Mouse (Mus musculus): ENCODE data around the gene Endov. TPM values are rescaled to one million over a fixed set of nuclear protein-coding genes. Genes with fewer than 3 reads are reported as not detected.

Endov gene
- 2.1 and 2.5 TPM in 2 replicates for polyA plus RNA-seq (2012; ENCODE audit: insufficient read depth, insufficient read length, missing spikeins)

DNA sequence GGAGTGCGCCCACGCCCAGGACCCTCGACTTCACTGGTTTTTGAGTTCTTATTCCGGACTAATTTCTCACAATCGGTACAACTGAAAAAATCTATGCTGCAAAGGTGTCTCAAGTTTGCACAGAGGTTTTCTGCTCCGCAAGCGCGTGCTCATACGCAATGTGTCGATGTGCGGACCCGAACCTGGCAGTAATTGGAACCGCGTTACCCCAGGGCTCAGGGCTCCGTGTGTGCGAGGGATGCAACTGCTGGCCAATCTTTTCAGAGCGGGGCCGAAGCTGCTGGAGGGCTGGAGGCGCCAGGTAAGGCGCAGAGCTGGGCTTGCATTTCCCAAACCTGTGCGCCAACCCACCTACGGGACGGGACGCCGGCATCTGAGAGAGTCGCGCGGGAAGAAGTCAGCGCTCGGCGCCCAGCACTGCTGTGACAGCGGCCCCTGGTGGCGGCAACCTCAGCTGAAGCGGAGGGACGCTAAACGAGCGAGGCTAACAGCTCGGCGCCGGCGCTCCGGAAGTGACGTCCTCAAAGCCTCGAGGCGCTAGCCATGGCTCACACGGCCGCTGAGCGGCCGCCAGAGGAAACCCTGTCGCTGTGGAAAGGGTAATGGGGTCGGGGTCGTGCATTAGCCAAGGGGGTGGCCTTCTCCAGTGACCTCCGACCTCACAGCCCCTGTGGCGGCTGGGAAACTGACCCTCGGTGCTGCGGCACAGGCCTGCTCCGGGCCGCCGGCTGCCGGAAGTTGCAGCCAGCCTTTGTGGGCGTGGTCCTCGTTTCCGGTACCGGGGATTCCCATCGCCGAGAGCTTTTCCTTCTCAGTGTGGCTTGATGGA lies at the start of gene Endov:
TSS of gene Endov (plus strand) at position 487 of the 829 bp plus-strand sequence.
- no peaks in the 10 kb centered on the region for H3K4me1 ChIP-seq (ENCODE audit: control insufficient read depth, insufficient read depth, insufficient read length, low read length)
- peak within 1 kb of the TSS; percentile 95 for H3K27ac ChIP-seq (replicated peaks; ENCODE audit: low read depth, low read length)
- H3K4me3 ChIP-seq (ENCODE audit: insufficient read depth, low read depth, low read length), result peak within 1 kb of the TSS; percentile 87

DNA sequence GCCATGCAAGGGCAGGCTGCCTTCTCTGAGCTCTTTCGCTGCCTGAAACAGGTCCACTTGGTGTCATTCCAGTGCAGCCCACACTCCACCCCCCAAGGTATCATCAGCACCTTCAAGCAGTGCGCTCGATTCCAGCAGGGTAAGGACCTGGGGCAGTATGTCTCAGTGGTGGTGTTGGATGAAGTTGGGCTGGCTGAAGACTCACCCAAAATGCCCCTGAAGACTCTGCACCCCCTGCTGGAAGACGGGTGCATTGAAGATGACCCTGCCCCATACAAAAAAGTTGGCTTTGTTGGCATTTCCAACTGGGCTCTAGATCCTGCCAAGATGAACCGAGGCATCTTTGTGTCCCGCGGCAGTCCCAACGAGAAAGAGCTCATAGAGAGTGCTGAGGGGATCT lies 48.9 kb upstream of the Endov start:
- Histone ChIP-seq H3K27ac (replicated peaks; ENCODE audit: low read depth, low read length) (no peak overlapping the region), H3K4me1 (ENCODE audit: control insufficient read depth, insufficient read depth, insufficient read length, low read length) (no peaks in the 10 kb centered on the region), H3K4me3 (ENCODE audit: insufficient read depth, low read depth, low read length) (no peak overlapping the region)

DNA sequence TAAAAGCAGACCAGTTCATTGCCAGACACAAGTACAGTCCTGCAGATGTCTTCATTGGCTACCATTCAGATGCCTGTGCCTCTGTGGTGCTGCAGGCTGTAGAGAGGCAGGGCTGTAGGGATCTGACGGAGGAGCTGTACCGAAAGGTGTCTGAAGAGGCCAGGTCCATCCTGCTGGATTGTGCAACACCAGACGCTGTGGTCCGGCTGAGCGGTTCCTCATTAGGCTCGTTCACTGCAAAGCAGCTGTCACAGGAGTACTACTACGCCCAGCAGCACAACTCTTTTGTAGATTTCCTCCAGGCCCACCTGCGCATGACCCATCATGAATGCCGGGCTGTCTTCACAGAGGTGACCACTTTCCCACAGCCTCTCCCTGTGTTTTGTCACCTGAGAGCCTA lies 47.7 kb upstream of the Endov start:
- no peak overlapping the region for H3K4me3 ChIP-seq (ENCODE audit: insufficient read depth, low read depth, low read length)
- H3K27ac ChIP-seq (replicated peaks; ENCODE audit: low read depth, low read length), result no peak overlapping the region
- H3K4me1 ChIP-seq (ENCODE audit: control insufficient read depth, insufficient read depth, insufficient read length, low read length), result no peaks in the 10 kb centered on the region

DNA sequence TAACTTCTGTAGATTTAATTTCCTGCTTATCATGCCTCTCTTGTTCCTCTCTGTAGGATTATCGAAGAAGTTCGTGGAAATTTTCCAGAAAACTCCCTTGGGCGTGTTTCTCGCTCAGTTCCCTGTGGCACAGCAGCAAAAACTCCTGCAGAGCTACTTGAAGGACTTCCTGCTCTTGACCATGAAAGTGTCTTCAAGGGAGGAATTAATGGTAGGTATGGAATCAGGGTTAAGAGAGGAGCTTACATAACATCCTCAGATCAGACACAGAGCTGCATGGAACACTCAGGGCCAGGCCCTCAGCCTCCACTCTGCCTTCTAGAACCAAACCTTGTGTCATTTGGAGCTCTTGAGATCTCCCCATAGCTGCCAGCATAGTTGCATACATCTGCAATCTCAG lies 35.0 kb upstream of the Endov start:
- Histone ChIP-seq H3K27ac (replicated peaks; ENCODE audit: low read depth, low read length) (no peak overlapping the region), H3K4me3 (ENCODE audit: insufficient read depth, low read depth, low read length) (no peak overlapping the region), H3K4me1 (ENCODE audit: control insufficient read depth, insufficient read depth, insufficient read length, low read length) (no peaks in the 10 kb centered on the region)

DNA sequence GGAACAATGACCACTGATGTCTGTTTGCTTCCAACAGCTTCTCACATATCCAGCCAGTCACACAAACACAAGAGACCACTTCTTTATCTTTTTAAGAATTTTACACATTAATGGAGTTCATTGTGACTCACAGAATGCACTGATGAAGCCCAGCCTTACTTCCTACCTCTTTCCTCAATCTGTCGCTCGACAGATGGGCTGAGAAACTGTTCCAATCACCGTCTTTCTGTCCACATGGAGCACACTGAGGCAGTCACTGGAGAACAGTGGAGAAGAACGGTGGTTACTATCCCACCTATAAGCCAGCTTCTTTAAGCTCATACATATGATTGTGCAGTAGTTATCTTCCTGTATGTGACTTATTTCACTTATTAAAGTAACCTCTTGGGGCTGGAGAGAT lies 13.3 kb upstream of the Endov start:
- Histone ChIP-seq H3K4me1 (ENCODE audit: control insufficient read depth, insufficient read depth, insufficient read length, low read length) (no peaks in the 10 kb centered on the region), H3K27ac (replicated peaks; ENCODE audit: low read depth, low read length) (no peak overlapping the region), H3K4me3 (ENCODE audit: insufficient read depth, low read depth, low read length) (no peak overlapping the region)

DNA sequence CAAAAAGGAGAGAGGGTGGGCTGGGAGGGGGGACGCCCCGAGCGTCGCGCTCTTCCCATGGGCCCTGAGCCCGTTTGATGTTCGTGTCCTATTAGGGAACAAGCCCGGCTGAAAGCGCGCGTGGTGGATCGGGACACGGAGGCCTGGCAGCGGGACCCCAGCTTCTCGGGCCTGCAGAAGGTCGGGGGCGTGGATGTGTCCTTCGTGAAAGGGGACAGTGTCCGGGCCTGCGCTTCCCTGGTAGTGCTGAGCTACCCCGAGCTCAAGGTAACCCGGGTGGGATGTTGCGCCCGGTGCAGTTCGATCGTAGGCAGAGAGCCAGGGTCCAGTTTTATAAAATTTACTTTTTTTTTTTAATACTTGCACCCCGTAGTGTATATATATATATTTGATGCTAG lies 542 bp downstream of the Endov start:
- H3K4me3 ChIP-seq (ENCODE audit: insufficient read depth, low read depth, low read length), result peak overlapping the region; percentile 87
- H3K4me1 ChIP-seq (ENCODE audit: control insufficient read depth, insufficient read depth, insufficient read length, low read length), result no peaks in the 10 kb centered on the region
- peak overlapping the region; percentile 33; the same call in 1 of the 2 replicates for H3K27ac ChIP-seq (replicated peaks; ENCODE audit: low read depth, low read length)

DNA sequence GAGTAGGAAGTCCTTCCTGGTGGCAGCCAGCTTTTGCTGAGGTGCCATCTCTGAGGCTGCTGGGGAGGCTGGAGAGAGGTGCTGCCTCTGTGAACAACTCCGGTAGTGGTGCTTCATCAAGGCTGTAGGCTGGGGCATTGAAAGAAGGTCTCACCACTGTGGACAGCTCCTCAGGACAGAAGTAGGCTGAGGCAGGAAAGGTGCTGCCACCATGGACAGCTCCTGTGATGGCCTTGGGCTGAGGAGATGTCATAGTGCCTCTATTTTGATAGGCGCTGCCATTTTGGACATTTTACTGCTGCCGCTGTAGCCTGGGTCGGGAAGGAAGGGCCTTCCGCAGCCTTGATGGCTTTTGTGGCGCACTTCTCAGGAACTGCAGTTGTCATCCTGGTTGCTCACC lies 1.7 kb downstream of the Endov start:
- H3K4me1 ChIP-seq (ENCODE audit: control insufficient read depth, insufficient read depth, insufficient read length, low read length), result no peaks in the 10 kb centered on the region
- no peak overlapping the region for H3K27ac ChIP-seq (replicated peaks; ENCODE audit: low read depth, low read length)
- H3K4me3 ChIP-seq (ENCODE audit: insufficient read depth, low read depth, low read length), result no peak overlapping the region

DNA sequence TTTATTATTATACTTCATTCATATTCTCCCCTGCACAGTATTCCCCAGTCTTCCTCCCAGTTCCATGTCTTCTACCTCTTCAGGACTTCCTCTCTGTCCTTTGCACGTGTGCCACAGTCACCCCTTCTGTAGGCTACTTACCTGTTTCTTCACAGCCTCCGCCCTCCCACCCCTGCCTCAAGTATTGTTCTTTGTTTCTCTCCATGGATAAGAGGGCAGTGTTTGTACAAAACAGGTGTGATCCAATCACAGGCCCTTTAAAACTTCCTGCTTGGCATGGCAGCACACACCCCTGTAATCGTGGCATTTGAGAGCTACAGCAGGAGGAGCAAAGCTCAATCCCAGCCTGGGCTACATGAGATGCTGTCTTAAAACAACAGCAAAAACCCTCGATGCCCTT lies 2.4 kb downstream of the Endov start:
- Histone ChIP-seq H3K27ac (replicated peaks; ENCODE audit: low read depth, low read length) (no peak overlapping the region), H3K4me1 (ENCODE audit: control insufficient read depth, insufficient read depth, insufficient read length, low read length) (no peaks in the 10 kb centered on the region), H3K4me3 (ENCODE audit: insufficient read depth, low read depth, low read length) (no peak overlapping the region)

DNA sequence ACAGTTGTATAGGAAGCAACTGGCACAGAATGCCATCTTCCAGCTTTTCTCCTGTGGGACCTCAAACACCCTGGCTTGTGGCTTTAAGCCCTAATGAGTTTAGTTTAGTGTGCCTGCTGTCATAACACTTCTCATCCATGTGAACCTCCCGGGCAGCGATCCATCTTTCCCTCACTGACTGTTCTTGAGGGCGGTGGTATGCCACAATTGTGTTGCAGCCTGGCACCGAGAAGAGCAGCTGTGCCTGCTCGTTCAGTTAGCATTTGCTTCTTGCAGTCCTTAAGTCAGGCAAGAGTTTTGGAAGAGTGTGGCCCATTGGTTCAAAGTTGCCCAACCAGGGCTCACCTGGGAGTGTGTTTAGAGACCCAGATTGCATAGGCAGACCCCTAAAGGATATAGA lies 5.0 kb downstream of the Endov start:
- Histone ChIP-seq H3K4me3 (ENCODE audit: insufficient read depth, low read depth, low read length) (no peak overlapping the region), H3K4me1 (ENCODE audit: control insufficient read depth, insufficient read depth, insufficient read length, low read length) (no peaks in the 10 kb centered on the region), H3K27ac (replicated peaks; ENCODE audit: low read depth, low read length) (no peak overlapping the region)

DNA sequence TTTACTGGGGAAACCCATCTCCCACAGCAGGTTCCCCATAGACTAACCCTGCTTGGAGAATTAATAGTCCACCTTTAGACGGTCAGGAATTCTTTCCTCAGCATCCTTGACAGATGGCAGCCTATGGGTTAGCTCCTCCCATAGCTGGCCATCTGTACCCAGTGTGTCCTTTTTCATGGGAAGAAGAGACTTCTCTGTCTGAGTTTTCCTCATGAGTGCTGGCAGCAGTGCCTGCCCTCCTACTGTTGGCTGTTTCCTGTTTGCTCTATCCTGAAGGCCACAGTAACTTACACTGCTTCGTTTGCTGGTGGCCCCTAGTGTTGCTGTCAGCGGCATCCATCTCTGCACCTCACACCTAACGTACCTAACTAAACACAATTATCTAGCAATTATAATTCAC lies 6.3 kb downstream of the Endov start:
- Histone ChIP-seq H3K27ac (replicated peaks; ENCODE audit: low read depth, low read length) (no peak overlapping the region), H3K4me1 (ENCODE audit: control insufficient read depth, insufficient read depth, insufficient read length, low read length) (no peaks in the 10 kb centered on the region), H3K4me3 (ENCODE audit: insufficient read depth, low read depth, low read length) (no peak overlapping the region)

DNA sequence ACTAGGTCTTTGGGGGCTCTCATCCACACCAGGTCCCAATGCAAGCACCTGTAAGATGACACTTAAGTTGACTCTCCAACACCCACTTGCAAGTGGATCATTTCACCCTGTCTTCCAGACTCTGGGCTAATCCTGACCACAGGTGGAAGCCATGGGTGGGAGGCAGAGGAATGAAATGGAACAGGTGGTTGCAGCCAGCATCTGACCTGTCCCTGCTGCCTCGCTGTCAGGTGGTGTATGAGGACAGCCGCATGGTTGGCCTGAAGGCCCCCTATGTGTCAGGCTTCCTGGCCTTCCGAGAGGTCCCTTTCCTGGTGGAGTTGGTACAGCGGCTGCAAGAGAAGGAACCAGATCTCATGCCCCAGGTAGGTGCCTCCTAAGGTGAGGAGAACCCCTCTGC lies 8.2 kb downstream of the Endov start:
- H3K27ac ChIP-seq (replicated peaks; ENCODE audit: low read depth, low read length), result no peak overlapping the region
- H3K4me1 ChIP-seq (ENCODE audit: control insufficient read depth, insufficient read depth, insufficient read length, low read length), result no peaks in the 10 kb centered on the region
- no peak overlapping the region for H3K4me3 ChIP-seq (ENCODE audit: insufficient read depth, low read depth, low read length)

DNA sequence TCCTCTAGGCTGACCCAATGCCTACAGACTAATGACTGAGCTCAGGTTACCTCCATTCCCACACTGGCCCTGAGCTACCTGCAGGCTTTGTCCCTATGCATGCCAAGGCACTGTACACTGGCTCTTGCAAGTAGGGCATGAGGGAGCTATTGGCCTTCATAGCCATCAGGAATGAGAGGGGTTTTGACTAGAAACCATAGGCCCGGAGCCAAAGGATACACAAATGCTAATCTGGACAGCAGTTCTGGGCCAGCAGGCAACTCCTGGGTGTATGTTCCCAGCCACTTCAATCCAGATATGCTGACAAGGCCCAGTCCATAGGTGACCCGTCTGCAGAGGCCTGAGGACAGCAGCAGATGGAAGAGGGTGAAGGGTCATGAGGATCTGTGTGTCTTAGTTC lies 8.9 kb downstream of the Endov start:
- Histone ChIP-seq H3K4me3 (ENCODE audit: insufficient read depth, low read depth, low read length) (no peak overlapping the region), H3K4me1 (ENCODE audit: control insufficient read depth, insufficient read depth, insufficient read length, low read length) (no peaks in the 10 kb centered on the region), H3K27ac (replicated peaks; ENCODE audit: low read depth, low read length) (no peak overlapping the region)

DNA sequence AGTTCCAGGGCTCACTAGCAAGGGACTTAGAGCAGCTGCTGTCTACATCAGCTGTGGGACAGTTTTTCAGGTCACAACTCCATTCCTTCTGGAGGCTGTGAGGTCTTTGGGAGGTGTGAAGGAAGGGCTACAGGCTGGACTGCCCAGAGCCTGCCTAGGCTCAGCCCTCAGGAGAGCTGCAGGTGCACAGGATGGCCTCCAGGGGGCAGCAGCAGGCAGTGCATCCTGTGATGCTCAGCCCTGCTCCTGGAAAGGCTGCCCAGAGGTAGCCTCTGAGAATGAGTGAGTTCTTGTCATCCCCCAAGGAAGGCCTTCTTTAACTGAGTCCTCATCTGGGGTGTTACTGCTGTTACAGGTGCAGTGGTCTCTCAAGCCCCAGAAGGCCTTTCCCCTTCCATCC lies 12.5 kb downstream of the Endov start:
- Histone ChIP-seq H3K27ac (replicated peaks; ENCODE audit: low read depth, low read length) (no peak overlapping the region), H3K4me3 (ENCODE audit: insufficient read depth, low read depth, low read length) (no peak overlapping the region), H3K4me1 (ENCODE audit: control insufficient read depth, insufficient read depth, insufficient read length, low read length) (no peaks in the 10 kb centered on the region)

DNA sequence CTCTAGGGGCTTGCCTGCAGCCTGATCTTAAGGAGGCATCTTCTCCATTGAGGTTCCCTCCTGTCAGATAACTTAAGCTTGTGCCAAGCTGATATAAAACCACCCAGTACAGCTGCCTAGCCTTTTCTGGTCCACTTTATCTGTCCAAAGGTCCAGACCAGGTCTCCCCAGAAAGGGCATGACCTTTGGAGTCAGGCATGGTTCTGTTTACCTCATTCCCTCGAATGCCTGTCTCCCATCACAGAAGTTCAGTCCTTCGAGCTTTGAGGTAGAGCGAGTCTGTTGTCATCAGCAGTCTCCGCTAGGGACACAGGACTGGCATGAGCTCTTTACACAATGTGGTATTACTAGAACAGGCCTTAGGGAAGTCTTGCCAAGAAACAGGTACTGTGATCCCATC lies 15.2 kb downstream of the Endov start:
- H3K4me1 ChIP-seq (ENCODE audit: control insufficient read depth, insufficient read depth, insufficient read length, low read length), result no peaks in the 10 kb centered on the region
- no peak overlapping the region for H3K4me3 ChIP-seq (ENCODE audit: insufficient read depth, low read depth, low read length)

DNA sequence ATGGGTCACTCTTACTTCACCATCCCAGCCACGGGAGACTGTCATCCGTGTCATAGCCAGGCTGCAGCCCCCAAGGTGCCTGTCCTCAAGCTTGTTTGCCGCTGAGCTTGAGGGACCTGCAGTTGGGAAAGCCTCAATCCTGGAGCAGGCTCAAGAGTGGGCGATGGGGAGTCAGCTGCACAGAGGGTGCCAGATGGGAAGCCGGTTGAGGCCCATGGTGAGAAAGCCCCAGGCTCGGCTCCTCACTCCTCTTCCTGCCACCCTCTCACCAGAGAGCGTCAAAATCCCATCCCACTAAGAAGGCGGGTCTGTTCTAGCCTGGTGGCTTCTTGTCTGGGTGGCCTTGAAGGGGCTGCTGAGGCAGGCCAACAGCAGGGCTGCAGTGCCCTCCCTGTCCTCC lies 16.6 kb downstream of the Endov start:
- Histone ChIP-seq H3K27ac (replicated peaks; ENCODE audit: low read depth, low read length) (no peak overlapping the region), H3K4me3 (ENCODE audit: insufficient read depth, low read depth, low read length) (no peak overlapping the region), H3K4me1 (ENCODE audit: control insufficient read depth, insufficient read depth, insufficient read length, low read length) (no peaks in the 10 kb centered on the region)

More for the DNA sequence above, 15.2 kb downstream of the Endov start:
- H3K27ac ChIP-seq (replicated peaks; ENCODE audit: low read depth, low read length), result no peak overlapping the region

DNA sequence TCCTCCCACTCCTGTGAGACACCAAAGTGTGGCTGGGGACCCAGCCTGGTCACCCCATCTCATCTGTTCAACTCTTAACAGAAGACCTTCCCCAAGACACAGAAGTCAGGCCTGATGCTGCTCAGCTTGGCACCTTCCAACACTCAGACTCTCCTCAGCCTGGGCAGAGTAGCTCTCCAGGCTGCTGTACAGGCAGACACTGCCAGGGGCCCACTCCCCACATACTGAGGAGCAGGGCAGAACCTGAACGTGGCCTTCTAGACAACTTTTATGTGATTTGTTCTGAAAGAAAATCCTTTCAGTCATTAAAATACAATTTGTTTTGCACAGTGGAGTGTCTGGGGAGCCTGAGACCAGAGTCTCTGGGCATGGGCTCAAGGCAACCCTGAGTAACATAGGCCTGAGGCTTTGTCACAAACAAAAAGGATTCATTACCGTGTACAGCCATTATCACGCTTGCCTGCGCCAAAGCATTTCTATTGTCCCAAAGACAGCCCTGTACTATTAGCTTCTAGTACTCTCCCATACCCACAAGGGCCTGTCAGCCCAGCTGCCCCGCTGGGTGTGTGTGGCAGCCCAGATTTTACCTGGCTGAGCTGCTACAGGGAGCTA lies 18.1 kb downstream of the Endov start:
- no peak overlapping the region for H3K4me3 ChIP-seq (ENCODE audit: insufficient read depth, low read depth, low read length)
- H3K27ac ChIP-seq (replicated peaks; ENCODE audit: low read depth, low read length), result no peak overlapping the region
- H3K4me1 ChIP-seq (ENCODE audit: control insufficient read depth, insufficient read depth, insufficient read length, low read length), result no peaks in the 10 kb centered on the region

All from brown adipose tissue, adult 24 weeks (tissue).